Mouse (Mus musculus) liver, postnatal 0 days (tissue): ENCODE data around the gene Haus4. TPM values are rescaled to one million over a fixed set of nuclear protein-coding genes. Genes with fewer than 3 reads are reported as not detected.

ENCODE experiments used
- ATAC-seq: fragments of 200-750 bp; cut with Nextera tagmentation; 2 replicates; pipeline ENCODE4 v1.8.0; 2017; ENCODE audit warnings: mild to moderate bottlenecking, moderate library complexity
- DNase-seq: peaks from one replicate; pipeline ENCODE4 v3.0.0-alpha.2; 2016
- H3K27ac ChIP-seq: fragments of 300-500 bp; sonication (generic); 2 replicates; pipeline ENCODE4 v1.5.1; 2014; ENCODE audit warnings: antibody characterized with exemption, moderate library complexity, mild to moderate bottlenecking, low read depth
- H3K27me3 ChIP-seq: fragments of 300-500 bp; sonication (generic); 2 replicates; pipeline ENCODE4 v1.6.1; 2014; ENCODE audit warnings: low read length, control low read depth, mixed read lengths; ENCODE audit not compliant: insufficient read depth
- H3K36me3 ChIP-seq: fragments of 300-500 bp; sonication (generic); replicated peaks from 2 replicates; pipeline ENCODE4 v1.6.1; 2014; ENCODE audit warnings: mild to moderate bottlenecking, control low read depth, low read length, moderate library complexity, mixed read lengths; ENCODE audit not compliant: insufficient read depth
- H3K4me1 ChIP-seq: fragments of 300-500 bp; sonication (generic); 2 replicates; pipeline ENCODE4 v1.6.1; 2014; ENCODE audit warnings: antibody characterized with exemption, mild to moderate bottlenecking, control low read depth; ENCODE audit not compliant: insufficient read depth
- H3K4me2 ChIP-seq: fragments of 300-500 bp; sonication (generic); 2 replicates; pipeline ENCODE4 v1.6.1; 2014; ENCODE audit warnings: low read depth, mild to moderate bottlenecking, low read length, moderate library complexity, mixed read lengths
- H3K4me3 ChIP-seq: fragments of 300-500 bp; sonication (generic); 2 replicates; pipeline ENCODE4 v1.5.1; 2014; ENCODE audit warnings: low read depth, low read length
- H3K9ac ChIP-seq: fragments of 300-500 bp; sonication (generic); replicated peaks from 2 replicates; pipeline ENCODE4 v1.6.1; 2014; ENCODE audit warnings: mild to moderate bottlenecking, moderate library complexity
- H3K9me3 ChIP-seq: fragments of 300-500 bp; sonication (generic); 2 replicates; pipeline ENCODE4 v1.6.1; 2016; ENCODE audit warnings: mild to moderate bottlenecking, control low read depth, low read length, mixed read lengths
- CTCF ChIP-seq: sonication (generic); IDR thresholded peaks from 2 replicates; pipeline ENCODE4 v1.5.1; 2016; ENCODE audit warnings: antibody characterized with exemption, low read depth
- EP300 ChIP-seq: IDR thresholded peaks from 2 replicates; pipeline ENCODE4 v1.6.1; 2016; ENCODE audit warnings: antibody characterized with exemption, low read depth, mild to moderate bottlenecking
- WGBS: fragments of 180-500 bp; shearing (Covaris S2); extraction: QIAGEN DNeasy Blood & Tissue Kit; methylation state at CpG from one replicate; pipeline ENCODE4 v1.1.7; 2014; ENCODE audit not compliant: insufficient replicate concordance; 5-methylcytosine and 5-hydroxymethylcytosine counted together
- polyA plus RNA-seq: library from polyadenylated mRNA; unstranded; fragments of >200 nt; fragmentation: Nextera tagmentation; extraction: Ambion mirVana; gene quantifications from 2 replicates; pipeline ENCODE4 v1.2.1, GENCODE M21; 2015

Gene Haus4
- polyA plus RNA-seq, 1 experiment from 2014 or later, result 35.1 TPM

GRCm38 (mm10) chr14:54509774-54510173, 44.6 kb downstream of the Haus4 start:
- Histone ChIP-seq H3K27ac (no peak overlapping the region), H3K4me1 (no peaks in the 10 kb centered on the region), H3K4me2 (no peak overlapping the region), H3K4me3 (no peak overlapping the region), H3K9ac (no peak overlapping the region), H3K9me3 (no peaks in the 10 kb centered on the region), H3K36me3 (peaks cover 73% of the 10 kb centered on the region), H3K27me3 (no peaks in the 10 kb centered on the region)
- WGBS, result 88% methylated on average over 9 of the region's 9 CpGs
- no peak for ATAC-seq
- no peak for TF ChIP-seq EP300
- no peak for TF ChIP-seq CTCF
- no peak for DNase-seq

DNA sequence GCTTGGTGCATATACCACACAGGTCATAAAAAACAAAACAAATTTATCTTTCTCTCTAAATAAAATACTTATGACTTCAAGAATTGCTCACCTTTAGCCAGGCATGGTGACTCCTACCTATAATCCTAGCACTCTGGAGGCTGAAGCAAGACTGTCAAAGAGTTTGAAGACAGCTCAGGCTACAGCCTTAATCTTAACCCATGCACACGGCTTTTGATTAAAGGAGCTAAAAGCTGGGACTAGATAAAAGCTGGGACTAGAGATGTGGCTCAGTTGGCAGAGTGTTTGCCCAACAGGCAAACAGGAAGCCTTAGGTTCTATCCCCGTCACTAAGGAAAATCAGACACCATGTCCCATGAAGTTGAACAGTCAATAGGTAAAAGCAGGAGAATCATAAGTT, 51.3 kb downstream of the Haus4 start:
- Histone ChIP-seq H3K27ac (no peak overlapping the region), H3K27me3 (no peaks in the 10 kb centered on the region), H3K4me1 (no peaks in the 10 kb centered on the region), H3K36me3 (peaks cover 12% of the 10 kb centered on the region; the same call in 1 of the 2 replicates), H3K9me3 (no peaks in the 10 kb centered on the region), H3K4me2 (no peak overlapping the region), H3K4me3 (no peak overlapping the region), H3K9ac (no peak overlapping the region)
- DNase-seq (no peak), ATAC-seq (no peak)
- WGBS, result 63% methylated on average over 2 of the region's 2 CpGs
- TF ChIP-seq CTCF, result no peak
- no peak for TF ChIP-seq EP300

- ATAC-seq (no peak), DNase-seq (no peak)
- no peaks in the 10 kb centered on the region for H3K4me1 ChIP-seq
- no peak overlapping the region for H3K4me3 ChIP-seq
- no peaks in the 10 kb centered on the region for H3K9me3 ChIP-seq
- H3K27me3 ChIP-seq, result no peaks in the 10 kb centered on the region
- 41% methylated on average over 2 of the region's 2 CpGs for WGBS
- no peak overlapping the region for H3K27ac ChIP-seq
- H3K36me3 ChIP-seq, result no peaks in the 10 kb centered on the region
- no peak overlapping the region for H3K4me2 ChIP-seq
- TF ChIP-seq CTCF (no peak), EP300 (no peak)
- H3K9ac ChIP-seq, result no peak overlapping the region
Measured at GRCm38 (mm10) chr14:54501365-54501764, 53.1 kb downstream of the Haus4 start.

DNA sequence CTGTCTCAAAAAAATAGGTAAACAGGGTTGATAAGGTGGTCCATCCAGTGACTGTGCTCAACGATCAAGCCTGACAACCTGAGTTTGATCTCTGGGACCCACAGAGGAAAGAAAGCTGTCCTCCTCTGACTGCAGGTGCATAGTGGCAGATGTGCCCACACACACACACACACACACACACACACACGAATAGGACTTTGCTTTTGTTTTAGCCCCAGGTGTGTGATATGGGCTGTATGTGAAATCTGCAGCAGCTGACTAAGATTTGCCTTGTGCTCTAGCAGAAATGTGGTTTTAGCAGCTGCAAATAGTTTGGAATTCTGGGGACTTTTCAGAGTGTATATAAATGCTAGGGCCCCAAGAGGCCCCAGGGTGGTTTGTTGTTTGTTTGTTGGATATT, 55.1 kb downstream of the Haus4 start:
- Histone ChIP-seq H3K27ac (no peak overlapping the region), H3K27me3 (no peaks in the 10 kb centered on the region), H3K4me3 (no peak overlapping the region), H3K4me1 (no peaks in the 10 kb centered on the region), H3K9ac (no peak overlapping the region), H3K36me3 (no peaks in the 10 kb centered on the region), H3K9me3 (no peaks in the 10 kb centered on the region), H3K4me2 (no peak overlapping the region)
- 44% methylated on average over 2 of the region's 2 CpGs for WGBS
- no peak for ATAC-seq
- TF ChIP-seq CTCF (no peak), EP300 (no peak)
- no peak for DNase-seq

GRCm38 (mm10) chr14:54496706-54497105, 57.7 kb downstream of the Haus4 start:
- H3K4me3 ChIP-seq, result no peak overlapping the region
- WGBS, result 74% methylated on average over 14 of the region's 14 CpGs
- H3K9me3 ChIP-seq, result no peaks in the 10 kb centered on the region
- no peaks in the 10 kb centered on the region for H3K27me3 ChIP-seq
- no peak overlapping the region for H3K4me2 ChIP-seq
- H3K4me1 ChIP-seq, result 0 out of 2 replicates have a peak, but pooled peaks cover 8% of the 10 kb centered on the region
- H3K27ac ChIP-seq, result no peak overlapping the region
- H3K36me3 ChIP-seq, result no peaks in the 10 kb centered on the region
- DNase-seq, result no peak
- TF ChIP-seq EP300 (no peak), CTCF (no peak)
- ATAC-seq, result no peak
- no peak overlapping the region for H3K9ac ChIP-seq

DNA sequence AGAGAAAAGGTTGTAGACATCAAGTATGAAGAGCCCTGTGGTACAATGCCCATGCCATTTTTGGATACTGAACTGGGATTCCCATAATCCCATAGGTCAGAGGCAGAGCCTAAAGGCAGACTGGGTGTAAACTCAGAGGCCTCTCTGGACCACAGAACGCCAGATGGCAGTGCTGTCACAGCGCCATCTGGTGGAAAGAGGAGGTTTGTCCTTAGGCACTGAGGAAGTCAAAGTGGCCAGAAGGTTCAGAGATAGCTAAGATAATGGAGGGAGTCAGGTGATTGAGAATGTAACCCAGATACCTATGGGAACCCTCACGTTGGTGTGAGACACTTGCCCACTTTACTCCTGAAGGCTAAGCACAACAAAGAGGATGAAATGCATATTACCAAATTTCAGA, 60.2 kb downstream of the Haus4 start:
- WGBS, result 2% methylated on average over 3 of the region's 3 CpGs
- H3K9ac ChIP-seq, result no peak overlapping the region
- no peak overlapping the region for H3K4me3 ChIP-seq
- TF ChIP-seq EP300, result no peak
- TF ChIP-seq CTCF, result peak; percentile 97
- H3K27ac ChIP-seq, result no peak overlapping the region
- H3K4me1 ChIP-seq, result 0 out of 2 replicates have a peak, but pooled peaks cover 8% of the 10 kb centered on the region
- no peaks in the 10 kb centered on the region for H3K9me3 ChIP-seq
- no peak overlapping the region for H3K4me2 ChIP-seq
- peak; percentile 72 for ATAC-seq
- no peaks in the 10 kb centered on the region for H3K36me3 ChIP-seq
- peak; percentile 81 for DNase-seq
- no peaks in the 10 kb centered on the region for H3K27me3 ChIP-seq

DNA sequence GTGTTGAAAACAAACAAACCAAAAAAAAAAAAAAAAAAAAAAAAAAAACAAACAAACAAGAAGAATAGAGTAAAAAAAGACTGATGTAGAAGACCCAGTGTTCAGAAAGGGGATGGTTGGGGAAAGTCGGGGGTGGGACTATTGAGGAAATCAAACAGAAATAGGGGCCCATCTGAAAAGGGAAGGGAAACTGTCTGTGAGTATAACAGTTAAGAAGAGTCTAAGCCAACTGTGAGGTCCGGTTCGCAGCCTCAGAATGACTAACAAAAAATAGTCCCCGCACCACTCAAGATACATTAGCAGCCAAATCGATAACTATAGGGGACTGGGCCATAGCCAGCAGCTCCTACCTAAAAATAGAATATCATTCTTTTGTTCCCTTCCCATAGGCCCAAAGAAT, 61.2 kb downstream of the Haus4 start:
- Histone ChIP-seq H3K36me3 (no peaks in the 10 kb centered on the region), H3K27ac (no peak overlapping the region), H3K4me1 (0 out of 2 replicates have a peak, but pooled peaks cover 8% of the 10 kb centered on the region), H3K9ac (no peak overlapping the region), H3K9me3 (no peaks in the 10 kb centered on the region), H3K4me3 (no peak overlapping the region), H3K27me3 (no peaks in the 10 kb centered on the region), H3K4me2 (no peak overlapping the region)
- WGBS, result 75% methylated on average over 5 of the region's 5 CpGs
- ATAC-seq (no peak), DNase-seq (no peak)
- no peak for TF ChIP-seq EP300
- no peak for TF ChIP-seq CTCF
